Mouse (Mus musculus) E14TG2a.4 (cell line): ENCODE measurements around the gene Glt1d1.
A peak's percentile ranks its signal among the peaks of the same experiment; 100 is the strongest.

Experiments used
- H3K27me3 ChIP-seq: 2 replicates; pipeline ENCODE4 v1.6.1; 2014; ENCODE audit warnings: low read length, control low read depth; ENCODE audit not compliant: insufficient read depth
- H3K36me3 ChIP-seq: 2 replicates; pipeline ENCODE4 v1.6.1; 2014; ENCODE audit warnings: low read length, control low read depth; ENCODE audit not compliant: insufficient read depth
- H3K4me1 ChIP-seq: replicated peaks from 2 replicates; pipeline ENCODE4 v1.6.1; 2014; ENCODE audit warnings: low read depth, low read length, control low read depth
- H3K4me3 ChIP-seq: replicated peaks from 2 replicates; pipeline ENCODE4 v1.5.1; 2014; ENCODE audit warnings: mild to moderate bottlenecking, low read length
- H3K9me3 ChIP-seq: 2 replicates; pipeline ENCODE4 v1.6.1; 2014; ENCODE audit warnings: low read length, control low read depth
- CTCF ChIP-seq: conservative IDR thresholded peaks from 2 replicates; pipeline ENCODE4 v1.5.1; 2014; ENCODE audit warnings: low read length
- NANOG ChIP-seq: IDR thresholded peaks from 2 replicates; pipeline ENCODE4 v1.6.1; 2014; ENCODE audit warnings: borderline replicate concordance, low read length, mixed read lengths
- POU5F1 ChIP-seq: IDR thresholded peaks from 2 replicates; pipeline ENCODE4 v1.6.1; 2014; ENCODE audit warnings: low read length, borderline replicate concordance

Gene Glt1d1

GRCm38 (mm10) chr5:127756011-127756410 is 123.9 kb downstream of the Glt1d1 start:
- Histone ChIP-seq H3K4me3 (no peak overlapping the region), H3K36me3 (no peaks in the 10 kb centered on the region), H3K9me3 (peaks cover 32% of the 10 kb centered on the region), H3K4me1 (no peaks in the 10 kb centered on the region), H3K27me3 (no peaks in the 10 kb centered on the region)
- TF ChIP-seq NANOG (no peak), CTCF (no peak), POU5F1 (no peak)

DNA sequence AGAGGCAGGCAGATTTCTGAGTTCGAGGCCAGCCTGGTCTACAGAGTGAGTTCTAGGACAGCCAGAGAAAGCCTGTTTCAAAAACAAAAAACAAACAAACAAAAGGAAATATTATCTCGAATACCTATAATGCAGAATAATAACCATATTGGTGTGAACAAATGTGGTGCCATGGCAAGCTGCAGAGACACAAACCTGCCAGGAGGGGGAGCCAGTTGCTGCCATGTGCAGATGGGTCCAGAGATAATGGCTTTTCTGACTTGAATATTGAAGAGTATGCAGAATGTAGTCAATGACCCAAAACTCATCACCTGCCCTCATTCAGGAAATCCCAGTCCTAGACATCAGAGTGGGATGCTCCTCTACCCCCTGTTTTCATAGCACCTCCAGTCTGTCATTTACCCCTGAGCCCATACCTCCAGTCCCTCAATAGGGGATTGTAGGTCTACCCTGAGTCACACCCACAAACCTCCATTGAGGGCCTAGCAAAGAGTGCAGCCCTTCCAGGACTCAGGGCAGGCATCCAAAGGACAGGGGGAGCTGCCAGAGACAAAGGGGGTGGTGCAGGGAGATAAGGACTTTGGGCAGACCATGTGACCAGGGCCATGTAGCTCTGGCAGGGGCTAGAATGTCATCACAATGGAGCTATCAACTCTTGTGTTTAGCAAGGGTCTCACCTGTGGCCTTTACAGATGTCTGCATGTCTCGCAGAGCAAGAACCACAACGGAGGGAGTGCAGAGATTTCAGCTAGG is 124.8 kb downstream of the Glt1d1 start:
- Histone ChIP-seq H3K9me3 (peaks cover 32% of the 10 kb centered on the region), H3K4me1 (no peaks in the 10 kb centered on the region), H3K27me3 (no peaks in the 10 kb centered on the region), H3K36me3 (no peaks in the 10 kb centered on the region), H3K4me3 (no peak overlapping the region)
- TF ChIP-seq POU5F1 = no peak
- TF ChIP-seq CTCF = peak; percentile 86

GRCm38 (mm10) chr5:127758576-127758975 is 126.5 kb downstream of the Glt1d1 start:
- H3K9me3 ChIP-seq = peaks cover 38% of the 10 kb centered on the region
- H3K4me3 ChIP-seq = no peak overlapping the region
- TF ChIP-seq POU5F1 (no peak), CTCF (no peak), NANOG (no peak)
- no peaks in the 10 kb centered on the region for H3K36me3 ChIP-seq
- H3K4me1 ChIP-seq = 0 out of 2 replicates have a peak, but pooled peaks cover under 1% of the 10 kb centered on the region
- H3K27me3 ChIP-seq = no peaks in the 10 kb centered on the region
